Mouse (Mus musculus) liver, postnatal 0 days (tissue): Measurements from ENCODE around the gene Dnaja3.

ENCODE experiments used
- CTCF ChIP-seq: sonication (generic); IDR thresholded peaks from 2 replicates; pipeline ENCODE4 v1.5.1; 2016; ENCODE audit warnings: antibody characterized with exemption, low read depth
- EP300 ChIP-seq: IDR thresholded peaks from 2 replicates; pipeline ENCODE4 v1.6.1; 2016; ENCODE audit warnings: antibody characterized with exemption, low read depth, mild to moderate bottlenecking

DNA sequence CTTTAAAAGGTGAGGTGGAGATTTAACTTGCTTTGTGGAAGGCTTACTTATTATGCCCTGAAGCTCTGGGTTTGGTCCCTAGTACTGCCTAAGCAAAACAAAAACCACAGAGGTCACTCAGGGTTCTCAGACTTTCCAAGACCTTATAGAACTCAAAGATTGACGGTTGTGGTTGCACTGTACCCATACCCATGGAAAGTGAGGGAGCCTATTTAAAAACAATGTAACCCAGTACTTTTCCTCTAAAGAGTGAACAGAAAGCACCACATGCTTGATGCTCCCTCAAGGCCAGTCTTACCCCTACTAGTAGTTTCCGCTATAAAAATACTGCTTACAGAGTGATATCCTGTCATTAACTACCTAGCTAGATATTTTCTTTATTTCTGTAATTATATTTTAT, 96.5 kb downstream of the Dnaja3 start:
- TF ChIP-seq CTCF (no peak), EP300 (no peak)
